Mouse (Mus musculus) kidney, postnatal 25 days (tissue): ENCODE measurements at regions not wholly inside any gene's neighbourhood (a gene's known extent, or its start where the extent isn't known, plus 50 kb on each side); places are given as distances from the start of the nearest gene placed in this dataset.

Experiments
- DNase-seq, 2 experiments: peaks; one replicate each; pipeline ENCODE4 v3.0.0; 2021; ENCODE audit warnings: mixed read lengths in 2 of 2

DNA sequence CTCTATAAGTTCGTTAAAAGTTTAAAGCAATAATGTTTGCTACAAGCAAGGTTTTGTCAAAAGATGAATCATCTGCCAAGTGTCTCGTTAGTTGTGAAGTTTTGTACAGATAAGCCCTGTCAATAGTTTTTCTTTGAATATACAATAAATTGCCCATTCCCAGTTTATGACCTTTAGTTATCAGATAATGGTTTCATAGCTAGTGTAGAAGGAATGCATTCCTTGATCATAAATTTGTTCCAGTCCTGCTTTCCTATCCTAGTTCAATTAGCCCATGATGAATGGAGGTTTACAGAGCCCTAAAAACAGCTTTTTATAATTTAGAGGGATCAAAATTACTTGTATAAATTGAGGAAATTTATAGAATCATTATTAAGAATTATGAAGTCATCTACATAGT is 62.5 kb upstream of the Lrch2 start:
- DNase-seq: no peak

DNA sequence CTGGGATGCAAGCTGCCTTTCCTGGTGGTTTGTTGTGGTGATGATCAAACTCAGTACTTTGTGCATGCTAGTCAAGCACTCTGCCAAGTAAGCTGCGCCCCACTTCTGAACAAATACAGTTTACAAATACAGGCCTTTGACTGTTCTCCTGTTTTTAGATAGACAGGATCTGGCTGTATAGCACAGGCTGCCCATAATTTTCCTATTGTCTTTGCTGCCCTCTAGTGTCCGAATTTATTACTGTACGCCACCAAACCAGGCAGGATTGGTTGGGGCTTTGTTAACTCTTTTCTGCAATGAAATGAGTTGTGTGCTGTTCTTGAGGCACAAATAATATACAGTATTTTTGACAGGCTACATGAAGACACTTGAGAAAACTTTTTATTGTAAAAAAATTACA is 54.8 kb upstream of the Lrch2 start:
- DNase-seq: peak in 1 of 2 experiments; percentile 34
